Mouse (Mus musculus) stomach, embryonic 16.5 days (tissue): ENCODE measurements at regions not wholly inside any gene's neighbourhood (a gene's known extent, or its start where the extent isn't known, plus 50 kb on each side); places are given as distances from the start of the nearest gene placed in this dataset.

Experiments
- ATAC-seq: fragments of 200-750 bp; cut with Nextera tagmentation; 2 replicates; pipeline ENCODE4 v1.8.0; 2017; ENCODE audit warnings: moderate number of reproducible peaks, moderate TSS enrichment; ENCODE audit not compliant: insufficient read depth, low FRiP score
- H3K27ac ChIP-seq: fragments of 300-500 bp; sonication (generic); 2 replicates; pipeline ENCODE4 v1.5.1; 2014; ENCODE audit warnings: low read length
- H3K27me3 ChIP-seq: fragments of 300-500 bp; sonication (generic); 2 replicates; pipeline ENCODE4 v1.6.1; 2014; ENCODE audit warnings: low read length, control low read depth, mixed read lengths; ENCODE audit not compliant: control insufficient read depth, insufficient read depth
- H3K36me3 ChIP-seq: fragments of 300-500 bp; sonication (generic); 2 replicates; pipeline ENCODE4 v1.6.1; 2014; ENCODE audit warnings: low read length; ENCODE audit not compliant: control insufficient read depth, insufficient read depth
- H3K4me1 ChIP-seq: fragments of 300-500 bp; sonication (generic); 2 replicates; pipeline ENCODE4 v1.6.1; 2014; ENCODE audit warnings: low read length, control low read depth, mixed read lengths; ENCODE audit not compliant: control insufficient read depth, insufficient read depth
- H3K4me2 ChIP-seq: fragments of 300-500 bp; sonication (generic); 2 replicates; pipeline ENCODE4 v1.6.1; 2014; ENCODE audit warnings: low read depth, low read length, mixed read lengths
- H3K4me3 ChIP-seq: fragments of 300-500 bp; sonication (generic); replicated peaks from 2 replicates; pipeline ENCODE4 v1.5.1; 2014; ENCODE audit warnings: mild to moderate bottlenecking, low read length
- H3K9ac ChIP-seq: fragments of 300-500 bp; sonication (generic); 2 replicates; pipeline ENCODE4 v1.6.1; 2014; ENCODE audit warnings: low read length
- H3K9me3 ChIP-seq: fragments of 300-500 bp; sonication (generic); replicated peaks from 2 replicates; pipeline ENCODE4 v1.6.1; 2016; ENCODE audit warnings: low read length, control low read depth; ENCODE audit not compliant: control insufficient read depth
- WGBS: fragments of 180-500 bp; shearing (Covaris S2); extraction: QIAGEN DNeasy Blood & Tissue Kit; methylation state at CpG from one replicate; pipeline ENCODE4 v1.1.7; 2014; 5-methylcytosine and 5-hydroxymethylcytosine counted together

DNA sequence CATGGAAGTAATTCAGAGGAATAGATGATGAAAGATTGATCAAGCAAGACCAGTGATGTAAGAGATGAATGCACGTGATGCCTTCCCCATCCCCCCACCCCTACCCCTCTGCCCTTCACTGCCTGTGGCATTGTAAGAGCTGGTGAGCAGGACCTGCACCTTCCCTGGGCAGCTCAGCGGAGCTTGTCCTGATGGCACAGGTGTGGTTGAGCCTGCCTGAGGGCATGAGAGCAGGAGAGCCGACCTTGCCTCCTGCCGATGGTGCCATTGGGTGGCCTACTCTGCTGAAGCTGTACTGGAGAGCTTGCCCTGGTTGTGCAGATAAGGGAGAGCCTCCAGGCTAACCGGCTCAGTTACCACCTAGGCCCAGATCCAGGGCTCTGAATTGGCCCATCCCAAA is 53.4 kb upstream of the Tspan5 start:
- Histone ChIP-seq H3K9me3 (no peaks in the 10 kb centered on the region), H3K36me3 (no peaks in the 10 kb centered on the region), H3K4me3 (no peak overlapping the region), H3K9ac (no peak overlapping the region), H3K4me2 (no peak overlapping the region), H3K27ac (no peak overlapping the region), H3K27me3 (no peaks in the 10 kb centered on the region), H3K4me1 (no peaks in the 10 kb centered on the region)
- 88% methylated on average over 5 of the region's 5 CpGs for WGBS
- ATAC-seq, result no peak
